Mouse (Mus musculus): Measurements from ENCODE around the gene Ddc.

The Ddc gene

DNA sequence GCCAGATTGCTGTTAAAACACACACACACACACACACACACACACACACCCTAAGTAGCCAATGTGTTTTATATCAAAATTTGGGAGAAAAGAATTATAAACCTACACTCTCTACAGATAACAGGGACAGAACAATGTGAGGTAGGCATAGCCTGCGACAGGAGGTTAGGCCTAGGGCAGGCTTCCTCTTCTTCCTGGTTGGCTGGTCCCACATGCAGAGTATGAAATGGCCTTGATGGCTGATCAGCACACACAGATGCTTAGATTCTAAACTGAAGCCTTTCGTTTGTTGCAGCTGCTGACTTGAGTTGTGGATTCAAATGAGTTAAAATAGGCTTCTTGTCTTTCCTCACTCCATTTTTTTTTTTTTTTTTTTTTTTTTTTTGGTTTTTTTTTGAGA lies 120.1 kb downstream of the Ddc start:
- WGBS = 83% methylated on average over 2 of the region's 2 CpGs

- WGBS = 72% methylated on average over 3 of the region's 3 CpGs
Observed at GRCm38 (mm10) chr11:11777246-11777645, 120.7 kb downstream of the Ddc start.

DNA sequence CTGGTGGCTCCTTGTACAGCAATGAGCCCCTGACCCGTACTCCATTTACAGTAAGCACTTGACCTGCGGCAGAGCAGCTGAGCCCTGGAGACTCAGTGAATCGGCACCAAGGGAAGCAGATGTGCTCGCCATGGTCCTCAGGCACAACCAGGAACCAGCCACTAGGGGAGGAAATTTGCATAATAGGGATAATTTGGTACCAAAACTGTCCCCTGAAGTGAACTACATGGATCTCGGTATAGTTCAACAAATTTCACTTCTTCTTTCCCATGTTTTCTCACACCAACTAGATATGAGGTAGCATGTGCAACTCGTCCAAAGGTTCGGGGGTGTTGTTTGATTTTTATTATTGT lies 121.1 kb downstream of the Ddc start:
- WGBS = 85% methylated on average over 7 of the region's 7 CpGs

DNA sequence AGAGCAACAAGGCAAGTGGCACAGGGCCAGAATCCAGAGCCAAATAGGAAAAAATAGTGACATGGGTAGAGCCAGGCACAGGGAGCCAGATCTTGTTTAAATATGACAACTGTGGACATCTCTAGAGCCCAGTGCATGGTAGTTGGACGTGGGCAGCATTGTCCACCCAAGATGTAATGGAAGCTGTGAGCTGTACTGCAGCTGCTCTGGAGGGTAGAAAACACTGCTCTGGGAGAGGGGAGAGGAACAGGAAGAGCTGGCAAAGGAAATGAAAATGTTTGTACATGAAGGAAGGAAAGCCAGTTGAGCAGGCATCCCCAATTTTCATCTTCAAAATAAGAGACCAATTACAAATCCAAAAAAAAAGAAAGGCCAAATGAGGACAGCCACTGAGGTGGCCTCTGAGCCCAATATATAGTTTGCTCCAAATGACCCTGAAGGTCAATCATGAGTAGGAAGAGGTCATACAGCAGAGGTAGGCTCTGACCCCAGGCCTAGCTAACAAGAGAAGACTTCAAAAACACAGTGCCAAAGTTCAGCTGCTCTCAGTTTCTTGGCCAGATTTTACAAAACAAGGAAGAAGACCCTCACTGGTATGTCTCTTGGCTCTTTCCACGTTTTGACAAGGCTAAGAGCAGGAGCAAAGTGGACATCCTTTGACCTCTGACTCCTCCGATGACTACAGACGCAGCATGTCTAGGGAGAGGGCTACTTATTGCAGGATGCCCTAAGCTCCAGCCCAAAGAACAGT lies 121.7 kb downstream of the Ddc start:
- 84% methylated on average over 4 of the region's 4 CpGs for WGBS

- WGBS = 91% methylated on average over 5 of the region's 5 CpGs
Observed at GRCm38 (mm10) chr11:11774893-11775292, 123.1 kb downstream of the Ddc start.

DNA sequence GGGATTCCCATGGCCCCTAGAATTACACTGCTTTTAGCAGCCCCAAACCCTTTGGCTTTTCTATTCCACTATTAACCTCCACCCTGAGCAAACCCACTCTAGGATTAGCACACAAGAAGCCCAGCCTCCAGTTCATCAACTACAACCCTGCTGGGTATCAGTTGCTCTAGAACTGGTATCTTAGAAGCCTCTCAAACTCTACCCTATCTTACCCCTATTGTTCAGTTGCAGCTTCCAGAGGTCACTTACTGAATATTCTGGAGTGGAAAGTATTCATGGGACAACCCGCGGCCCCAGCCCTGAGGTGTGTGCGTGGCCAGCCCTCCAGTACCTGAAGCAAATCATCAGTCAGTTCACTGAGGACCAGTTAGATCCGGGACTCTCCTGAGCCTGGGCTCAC lies 123.6 kb downstream of the Ddc start:
- 97% methylated on average over 4 of the region's 4 CpGs for WGBS

DNA sequence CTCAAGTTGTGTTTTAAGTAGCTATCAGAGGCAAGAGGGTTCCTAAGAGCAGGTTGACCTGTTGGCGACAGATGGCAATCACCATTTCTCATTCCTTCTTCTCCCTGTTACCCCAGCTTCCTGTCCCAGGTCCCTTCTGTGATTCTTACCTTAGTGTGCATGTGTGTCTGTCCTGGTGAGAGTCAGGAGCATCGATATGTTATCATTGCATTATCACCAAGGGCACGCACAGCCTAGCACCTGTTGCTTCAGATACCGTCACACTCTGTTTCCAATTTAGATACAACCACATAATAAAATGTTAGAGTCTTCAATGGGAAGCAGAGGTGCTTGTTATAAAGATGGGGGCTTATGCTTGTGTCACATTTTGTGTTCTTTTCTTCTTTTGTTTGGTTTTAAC lies 125.7 kb downstream of the Ddc start:
- 92% methylated on average over 4 of the region's 4 CpGs for WGBS

- WGBS = 89% methylated on average over 3 of the region's 3 CpGs
Observed at GRCm38 (mm10) chr11:11770691-11771090, 127.3 kb downstream of the Ddc start.

- WGBS = 96% methylated on average over 20 of the region's 20 CpGs
Observed at GRCm38 (mm10) chr11:11769281-11769680, 128.7 kb downstream of the Ddc start.

GRCm38 (mm10) chr11:11768057-11768456 lies 129.9 kb downstream of the Ddc start:
- 96% methylated on average over 2 of the region's 2 CpGs for WGBS

GRCm38 (mm10) chr11:11766105-11766504 lies 131.8 kb downstream of the Ddc start:
- WGBS = 77% methylated on average over 1 of the region's 1 CpGs

GRCm38 (mm10) chr11:11765414-11765813 lies 132.5 kb downstream of the Ddc start:
- WGBS = 76% methylated on average over 1 of the region's 1 CpGs

Data from cerebral cortex, adult 2 months (tissue).